In the genomic region with DNA sequence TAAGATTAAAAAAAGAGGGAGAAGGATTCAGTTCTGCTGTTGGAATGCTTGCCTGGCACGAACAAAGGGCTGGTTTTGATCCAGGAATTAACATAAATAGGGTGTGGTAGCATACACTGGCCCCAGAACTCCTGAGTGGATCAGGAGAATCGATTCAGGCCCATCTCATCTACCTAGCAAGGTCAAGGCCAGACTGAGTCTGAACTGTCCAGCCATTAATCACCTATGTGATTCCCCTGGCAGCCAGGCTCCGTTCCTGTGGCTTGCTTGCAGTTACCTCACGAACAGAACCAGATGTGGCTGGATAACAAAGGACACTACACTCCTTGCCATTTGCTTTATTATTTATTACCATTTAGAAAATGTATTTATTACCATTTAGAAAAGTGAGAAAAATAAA, we compare ENCODE assay signal across 24 mouse cellular contexts.
"Had no signal": no experiment of that assay in that cellular context is flagged by ENCODE, and none has a peak within 500 bp of the region (broad histone marks: within the 10 kb centered on the region; RNA-seq: fewer than 3 reads in every experiment).

No protein-coding gene starts in this region.

- H3K4me3 ChIP-seq: gastrocnemius, adult 2 months; heart, embryonic 10.5 days; heart, embryonic 12.5 days; hindbrain, embryonic 10.5 days; hindbrain, embryonic 12.5 days; hindbrain, embryonic 15.5 days; intestine, embryonic 15.5 days; limb, embryonic 12.5 days; liver, embryonic 12.5 days had no signal

- H3K27me3 ChIP-seq: heart, embryonic 12.5 days; hindbrain, embryonic 12.5 days; hindbrain, embryonic 15.5 days; intestine, embryonic 15.5 days; limb, embryonic 12.5 days; liver, embryonic 12.5 days had no signal

- ATAC-seq: inflammation-experienced regulatory T-cells, adult 6 months; intestine, embryonic 15.5 days; intestine, postnatal 0 days; liver, embryonic 12.5 days had no signal

- DNase-seq: gastrocnemius, adult 2 months; gastrocnemius, postnatal 10 days; gastrocnemius, postnatal 25 days; heart, adult 18-20 months; heart, postnatal 10 days; heart, postnatal 4 days; kidney, adult 18-20 months; kidney, adult 8-10 months; kidney, postnatal 10 days; kidney, postnatal 25 days; kidney, postnatal 4 days; layer of hippocampus, adult 9-11 months; layer of hippocampus, postnatal 36 days; left cerebral cortex, postnatal 4 days had no signal

- H3K9me3 ChIP-seq: heart, embryonic 10.5 days; heart, embryonic 12.5 days; hindbrain, embryonic 10.5 days; hindbrain, embryonic 12.5 days; hindbrain, embryonic 15.5 days; intestine, embryonic 15.5 days; limb, embryonic 12.5 days; liver, embryonic 12.5 days had no signal

- H3K4me2 ChIP-seq: heart, embryonic 12.5 days; hindbrain, embryonic 12.5 days; hindbrain, embryonic 15.5 days; intestine, embryonic 15.5 days; limb, embryonic 12.5 days; liver, embryonic 12.5 days had no signal

- H3K27ac ChIP-seq: gastrocnemius, adult 2 months; heart, embryonic 10.5 days; hindbrain, embryonic 10.5 days; hindbrain, embryonic 12.5 days; hindbrain, embryonic 15.5 days; intestine, embryonic 15.5 days; limb, embryonic 12.5 days; liver, embryonic 12.5 days had no signal

- H3K4me1 ChIP-seq: liver, embryonic 12.5 days had no signal

- H3K9ac ChIP-seq: heart, embryonic 12.5 days; hindbrain, embryonic 12.5 days; hindbrain, embryonic 15.5 days; intestine, embryonic 15.5 days; limb, embryonic 12.5 days; liver, embryonic 12.5 days had no signal
